Mouse (Mus musculus): ENCODE measurements around the gene Akap1.

Akap1 gene

GRCm38 (mm10) chr11:88884376-88885065 is 20.1 kb upstream of the Akap1 start:
- DNase-seq (ENCODE audit: inconsistent age in 2 of 2, low spot score in 1 of 2) = peak in 1 of 2 experiments; percentile 65

- DNase-seq (ENCODE audit: inconsistent age in 2 of 2, low spot score in 1 of 2) = no peak
Observed at GRCm38 (mm10) chr11:88878011-88878410, 13.6 kb upstream of the Akap1 start.

- no peak for DNase-seq (ENCODE audit: inconsistent age in 2 of 2, low spot score in 1 of 2)
Observed at GRCm38 (mm10) chr11:88873667-88874030, 9.3 kb upstream of the Akap1 start.

GRCm38 (mm10) chr11:88873027-88873666 is 8.8 kb upstream of the Akap1 start:
- no peak for DNase-seq (ENCODE audit: inconsistent age in 2 of 2, low spot score in 1 of 2)

GRCm38 (mm10) chr11:88869443-88869842 is 5.1 kb upstream of the Akap1 start:
- no peak for DNase-seq (ENCODE audit: inconsistent age in 2 of 2, low spot score in 1 of 2)

GRCm38 (mm10) chr11:88863904-88864457 is 405 bp downstream of the Akap1 start:
- peak; percentile 73 to 91 for DNase-seq (ENCODE audit: inconsistent age in 2 of 2, low spot score in 1 of 2)

- peak; percentile 51 to 84 for DNase-seq (ENCODE audit: inconsistent age in 2 of 2, low spot score in 1 of 2)
Observed at GRCm38 (mm10) chr11:88863071-88863903, 1.1 kb downstream of the Akap1 start.

- DNase-seq (ENCODE audit: inconsistent age in 2 of 2, low spot score in 1 of 2) = peak in 1 of 2 experiments; percentile 77
Observed at GRCm38 (mm10) chr11:88862355-88862754, 2.0 kb downstream of the Akap1 start.

- DNase-seq (ENCODE audit: inconsistent age in 2 of 2, low spot score in 1 of 2) = no peak
Observed at GRCm38 (mm10) chr11:88861060-88861459, 3.3 kb downstream of the Akap1 start.

GRCm38 (mm10) chr11:88860641-88861040 is 3.7 kb downstream of the Akap1 start:
- DNase-seq (ENCODE audit: inconsistent age in 2 of 2, low spot score in 1 of 2) = peak in 1 of 2 experiments; percentile 57

GRCm38 (mm10) chr11:88857311-88858005 is 6.9 kb downstream of the Akap1 start:
- DNase-seq (ENCODE audit: inconsistent age in 2 of 2, low spot score in 1 of 2) = peak in 1 of 2 experiments; percentile 39

GRCm38 (mm10) chr11:88856383-88856782 is 8.0 kb downstream of the Akap1 start:
- DNase-seq (ENCODE audit: inconsistent age in 2 of 2, low spot score in 1 of 2) = no peak

GRCm38 (mm10) chr11:88855795-88856194 is 8.6 kb downstream of the Akap1 start:
- DNase-seq (ENCODE audit: inconsistent age in 2 of 2, low spot score in 1 of 2) = peak in 1 of 2 experiments; percentile 21

- DNase-seq (ENCODE audit: inconsistent age in 2 of 2, low spot score in 1 of 2) = no peak
Observed at GRCm38 (mm10) chr11:88853588-88853987, 10.8 kb downstream of the Akap1 start.

GRCm38 (mm10) chr11:88852806-88853205 is 11.6 kb downstream of the Akap1 start:
- DNase-seq (ENCODE audit: inconsistent age in 2 of 2, low spot score in 1 of 2) = peak in 1 of 2 experiments; percentile 28

GRCm38 (mm10) chr11:88851049-88851825 is 13.1 kb downstream of the Akap1 start:
- DNase-seq (ENCODE audit: inconsistent age in 2 of 2, low spot score in 1 of 2) = peak in 1 of 2 experiments; percentile 66

GRCm38 (mm10) chr11:88849732-88850131 is 14.7 kb downstream of the Akap1 start:
- DNase-seq (ENCODE audit: inconsistent age in 2 of 2, low spot score in 1 of 2) = no peak

GRCm38 (mm10) chr11:88849284-88849683 is 15.1 kb downstream of the Akap1 start:
- peak; percentile 78 to 91 for DNase-seq (ENCODE audit: inconsistent age in 2 of 2, low spot score in 1 of 2)

GRCm38 (mm10) chr11:88848590-88848989 is 15.8 kb downstream of the Akap1 start:
- peak; percentile 76 to 91 for DNase-seq (ENCODE audit: inconsistent age in 2 of 2, low spot score in 1 of 2)
